Mouse (Mus musculus) CD4-positive, CD25-positive, alpha-beta regulatory T cell, adult 4 months (primary cell): ENCODE data around the gene Lin7c. TPM values are rescaled to one million over a fixed set of nuclear protein-coding genes. Genes with fewer than 3 reads are reported as not detected.

Experiments
- ATAC-seq: one replicate; pipeline ENCODE4 v1.8.0; 2017
- polyA plus RNA-seq, 2 experiments: library from polyadenylated mRNA; unstranded; fragments of 100-300 nt; shearing (Covaris generic); gene quantifications; one replicate each; pipeline ENCODE4 v1.2.1; 2017

Lin7c gene
- polyA plus RNA-seq, 2 experiments from 2014 or later, result 65.9 to 69.6 TPM

DNA sequence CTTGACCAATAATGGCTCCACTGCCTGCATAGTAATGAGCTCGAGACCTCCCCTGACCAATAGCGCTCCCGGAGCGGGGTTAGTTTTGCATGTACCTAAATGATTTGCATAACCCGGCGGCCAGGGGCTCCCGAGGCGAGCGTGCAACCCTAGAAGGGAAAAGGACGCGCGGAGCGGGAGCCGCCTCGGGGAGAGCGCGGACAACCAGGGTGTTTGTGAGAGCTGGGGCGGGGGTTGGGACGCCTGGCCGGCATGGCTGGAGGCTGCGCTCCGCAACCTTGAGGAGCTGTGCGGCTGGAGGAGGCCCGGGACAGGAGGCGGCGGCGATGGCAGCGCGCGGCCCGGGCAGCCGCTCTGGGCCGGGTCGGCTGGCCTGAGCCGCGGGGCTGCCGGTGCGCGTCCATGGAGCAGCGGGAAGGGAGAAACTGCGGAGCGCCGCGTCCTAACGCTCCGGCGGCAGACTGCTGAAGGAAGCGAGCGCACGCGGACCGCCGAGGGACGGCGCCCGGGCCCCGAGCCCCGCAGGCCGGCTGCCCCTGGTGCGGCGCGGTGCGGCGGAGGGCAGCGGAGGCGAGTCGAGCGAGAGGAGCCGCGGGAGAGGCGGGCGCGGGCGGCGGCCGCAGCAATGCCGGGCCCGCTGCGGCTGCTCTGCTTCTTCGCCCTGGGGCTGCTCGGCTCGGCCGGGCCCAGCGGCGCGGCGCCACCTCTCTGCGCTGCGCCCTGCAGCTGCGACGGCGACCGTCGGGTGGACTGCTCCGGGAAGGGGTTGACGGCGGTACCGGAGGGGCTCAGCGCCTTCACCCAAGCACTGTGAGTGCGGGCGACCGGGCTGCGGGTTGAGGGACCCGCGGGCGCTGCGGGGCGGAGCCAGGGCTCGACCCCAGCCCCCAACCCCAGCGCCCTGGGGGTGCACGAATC lies 27.1 kb downstream of the Lin7c start, which contains the start of gene Lgr4:
Lgr4 (plus strand) TSS at position 152 of the 918 bp plus-strand sequence.
- peak; percentile 93 for ATAC-seq

DNA sequence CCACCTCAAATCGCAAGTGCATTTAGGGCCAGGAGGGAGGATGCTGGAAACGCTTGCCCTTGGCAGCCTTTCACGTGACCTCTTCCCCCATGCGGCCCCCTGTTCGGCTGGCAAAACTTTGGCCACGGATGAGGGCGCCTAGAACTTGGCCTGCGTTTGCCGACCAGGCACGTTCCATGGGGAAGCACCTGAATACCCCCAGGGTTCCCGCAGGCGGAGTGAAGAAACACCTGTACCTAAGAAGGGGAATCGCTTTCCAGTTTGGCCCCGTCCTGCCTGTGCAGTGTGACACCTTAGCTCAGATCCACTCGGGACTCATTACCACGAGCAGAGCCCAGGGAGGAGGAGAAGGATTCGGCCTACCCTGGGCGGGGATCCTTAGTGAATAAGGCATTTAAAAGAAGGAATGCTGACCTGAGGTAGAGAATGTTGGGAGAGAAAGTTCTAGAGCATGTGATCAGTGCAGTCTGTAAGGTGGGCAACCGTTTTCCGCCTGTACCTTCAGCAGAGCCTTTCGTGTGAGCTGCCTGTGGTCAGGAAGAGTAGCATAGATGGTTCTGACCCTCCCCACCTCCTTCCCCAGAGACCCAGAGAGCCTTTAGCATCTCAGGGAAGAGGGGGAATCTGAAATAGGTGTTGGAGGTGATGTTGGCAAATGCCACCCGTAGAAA lies 28.1 kb downstream of the Lin7c start:
- no peak for ATAC-seq

DNA sequence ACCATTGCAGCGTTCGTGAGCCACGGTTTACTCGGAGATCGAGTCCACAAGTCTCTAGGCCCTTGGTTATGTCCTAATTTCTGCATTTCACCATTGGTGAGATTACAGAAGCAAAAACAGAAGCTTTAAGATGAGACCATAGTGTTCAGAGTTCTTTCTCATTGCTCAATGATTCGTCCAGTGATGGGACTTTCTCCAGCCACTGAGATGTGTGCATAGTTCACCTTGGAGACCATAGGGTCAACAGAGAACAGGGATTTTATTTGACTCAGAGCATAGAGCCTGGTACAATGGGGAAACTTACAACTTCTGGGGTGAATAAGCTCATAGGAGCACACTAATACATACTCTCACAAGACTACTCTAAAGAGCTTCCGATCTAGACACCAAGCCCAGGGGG lies 29.8 kb downstream of the Lin7c start:
- ATAC-seq, result no peak

DNA sequence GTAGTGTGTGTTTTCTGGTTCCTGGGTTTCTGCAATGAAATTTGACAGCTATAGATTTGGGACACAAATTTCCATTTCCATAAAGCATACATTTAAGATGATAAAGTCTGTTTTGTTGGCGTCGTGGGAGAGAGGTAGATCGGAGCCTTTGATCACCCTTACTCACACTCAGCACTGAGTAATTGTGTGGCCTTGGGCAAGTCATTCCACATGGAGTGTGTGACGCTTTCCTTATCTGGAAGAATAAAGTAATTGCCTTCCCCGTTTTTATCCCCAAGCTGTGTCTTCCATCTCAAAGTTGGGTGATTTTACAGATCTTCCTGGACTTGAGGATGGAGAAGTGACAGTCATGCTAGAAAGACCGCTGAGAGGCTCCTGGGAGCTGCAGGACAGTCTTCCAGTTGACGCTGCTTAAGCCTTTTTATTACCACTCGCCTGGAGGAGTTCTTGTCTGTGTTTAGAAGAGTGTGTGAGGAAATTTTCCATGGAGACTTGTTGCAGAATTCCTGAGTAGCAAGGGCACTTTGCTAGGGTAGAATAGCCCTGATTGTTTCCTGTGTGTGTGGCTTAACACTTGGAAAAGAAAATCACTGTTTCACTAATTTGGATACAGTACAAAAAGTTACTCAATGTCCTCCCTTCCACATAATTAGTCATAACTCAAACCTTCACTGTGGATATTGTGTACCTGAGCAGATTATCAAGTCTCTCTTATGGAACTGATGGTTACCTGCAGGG lies 30.8 kb downstream of the Lin7c start:
- no peak for ATAC-seq

DNA sequence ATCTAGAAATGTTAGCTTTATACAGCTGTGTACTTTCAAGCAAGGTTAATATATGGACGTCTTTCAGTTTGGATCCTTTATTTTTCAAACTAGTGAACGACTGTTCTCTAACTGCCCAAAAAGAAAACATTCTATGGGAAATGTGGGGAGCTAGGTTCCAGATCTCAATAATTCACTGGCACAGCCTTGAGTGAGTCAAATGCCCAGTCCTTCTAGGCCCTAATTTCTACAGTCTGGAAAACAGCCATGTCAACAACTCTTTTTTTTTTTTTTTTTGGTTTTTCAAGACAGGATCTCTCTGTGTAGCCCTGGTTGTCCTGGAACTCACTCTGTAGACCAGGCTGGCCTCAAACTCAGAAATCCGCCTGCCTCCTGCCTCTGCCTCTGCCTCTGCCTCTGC lies 31.7 kb downstream of the Lin7c start:
- no peak for ATAC-seq

DNA sequence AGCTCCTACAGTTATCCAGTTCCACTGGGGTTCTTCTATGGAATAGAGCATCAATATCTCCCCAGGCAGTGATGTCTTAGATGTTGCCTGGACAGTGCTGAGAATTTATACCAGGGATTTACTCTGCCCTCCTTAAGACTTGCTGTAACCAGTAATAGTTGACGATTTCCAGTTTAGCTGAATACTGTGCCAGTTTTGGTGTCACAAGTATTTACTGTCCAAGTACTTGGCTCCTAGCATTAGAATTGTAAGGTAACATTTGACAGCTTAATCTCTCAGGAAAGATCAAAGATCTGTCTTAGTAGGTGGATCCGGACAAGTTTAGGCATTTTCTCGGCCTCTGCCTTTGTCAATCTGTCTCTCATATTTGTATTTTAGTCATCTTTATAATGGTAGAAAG lies 32.4 kb downstream of the Lin7c start:
- ATAC-seq, result no peak

DNA sequence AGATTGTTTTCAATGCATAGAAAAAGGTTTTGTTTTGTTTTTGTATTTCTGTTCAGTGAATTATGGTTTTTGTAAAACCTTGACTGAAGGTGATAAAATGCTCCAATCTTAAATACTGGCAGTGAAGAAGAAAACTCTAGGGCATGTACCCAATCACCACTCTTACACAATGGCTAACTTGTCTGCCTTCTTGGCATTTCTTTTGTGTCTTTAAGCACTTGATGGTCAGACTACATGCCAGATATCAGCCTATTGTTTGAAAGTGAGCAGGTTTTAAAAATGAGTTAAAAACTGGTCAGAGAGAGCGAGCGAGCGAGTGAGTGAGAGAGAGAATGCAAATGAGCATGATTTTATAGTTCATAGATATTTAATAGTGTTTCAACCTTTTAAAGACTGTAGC lies 33.3 kb downstream of the Lin7c start:
- ATAC-seq, result no peak

GRCm38 (mm10) chr2:109926984-109927383 lies 36.3 kb downstream of the Lin7c start:
- ATAC-seq, result no peak

GRCm38 (mm10) chr2:109927446-109927845 lies 36.8 kb downstream of the Lin7c start:
- no peak for ATAC-seq

- ATAC-seq, result no peak
Measured at GRCm38 (mm10) chr2:109927876-109928275, 37.2 kb downstream of the Lin7c start.

DNA sequence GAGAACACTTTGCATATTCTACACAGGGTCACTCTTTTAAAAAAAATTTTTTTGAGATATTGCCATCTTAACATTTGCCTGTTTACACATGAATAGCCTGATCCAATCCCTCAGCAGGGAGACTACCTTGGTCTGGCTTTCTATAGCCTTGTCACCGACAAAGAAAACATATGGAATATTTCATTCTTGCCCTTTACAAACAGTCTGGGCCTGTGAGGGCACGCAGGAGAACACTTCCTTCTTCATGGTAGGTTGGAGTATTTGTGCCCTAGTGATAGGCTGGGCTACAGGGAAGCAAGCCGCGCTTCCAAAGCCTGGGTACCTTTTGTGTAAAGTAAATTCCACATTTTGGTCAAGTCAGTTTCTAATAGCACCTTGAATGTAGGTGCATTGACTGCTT lies 38.1 kb downstream of the Lin7c start:
- ATAC-seq, result no peak

GRCm38 (mm10) chr2:109929256-109929655 lies 38.6 kb downstream of the Lin7c start:
- no peak for ATAC-seq

GRCm38 (mm10) chr2:109930366-109930765 lies 39.7 kb downstream of the Lin7c start:
- ATAC-seq, result no peak

DNA sequence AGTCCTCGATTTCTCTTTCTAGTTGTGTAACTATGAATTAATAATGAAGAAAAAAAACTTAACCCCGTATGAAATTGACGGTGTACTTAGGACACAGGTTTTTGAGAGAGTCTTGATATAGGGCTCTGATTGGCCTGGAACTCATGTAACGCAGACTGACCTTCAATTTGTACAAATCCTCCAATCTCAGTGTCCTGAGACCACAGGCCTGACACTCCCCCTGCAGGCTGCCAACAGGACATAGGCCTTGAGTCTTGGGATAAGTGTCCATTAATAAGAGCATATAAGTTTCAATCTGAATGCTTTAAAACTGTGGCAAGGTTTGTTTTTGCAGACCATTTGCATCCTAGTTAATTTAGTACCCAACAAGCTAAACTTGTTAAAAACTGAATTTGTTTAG lies 40.1 kb downstream of the Lin7c start:
- ATAC-seq, result no peak

DNA sequence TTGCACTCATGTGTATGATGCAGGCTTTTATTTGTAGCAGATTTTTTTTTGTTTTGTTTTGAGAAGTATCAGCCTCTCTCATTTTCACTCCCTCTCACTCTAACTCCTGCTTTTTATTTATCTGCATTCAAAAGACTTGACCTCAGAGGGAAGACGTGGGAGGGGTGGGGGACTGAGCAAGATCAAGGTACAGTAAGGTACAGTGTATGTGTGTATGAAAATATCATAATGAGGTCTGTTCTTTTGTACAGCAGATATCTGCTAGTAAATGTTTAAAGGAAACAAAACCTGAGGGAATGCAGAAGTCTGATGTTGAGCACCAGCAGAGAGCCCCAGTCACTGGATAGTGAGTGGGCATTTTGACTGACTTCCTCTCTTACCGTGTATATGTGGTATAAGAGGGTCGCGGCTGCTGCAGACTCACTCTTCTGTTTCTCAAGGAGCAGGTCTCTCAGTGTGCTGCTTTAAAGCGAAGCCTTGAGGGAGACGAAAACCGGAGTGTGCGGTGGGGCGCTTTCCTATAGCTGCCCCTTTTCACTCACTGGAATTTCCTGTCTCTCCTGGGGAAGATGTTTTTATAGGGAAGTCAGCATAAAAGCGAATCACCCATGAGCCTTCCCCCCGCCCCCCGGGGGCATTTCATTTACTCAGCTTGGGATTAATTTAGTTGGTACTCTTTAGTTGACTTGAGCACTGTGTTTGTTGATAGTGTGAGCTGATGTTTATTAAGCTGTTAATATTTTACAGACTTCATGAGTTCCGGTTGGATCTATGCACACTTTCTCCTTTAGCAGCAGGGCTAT lies 41.5 kb downstream of the Lin7c start:
- ATAC-seq, result no peak

DNA sequence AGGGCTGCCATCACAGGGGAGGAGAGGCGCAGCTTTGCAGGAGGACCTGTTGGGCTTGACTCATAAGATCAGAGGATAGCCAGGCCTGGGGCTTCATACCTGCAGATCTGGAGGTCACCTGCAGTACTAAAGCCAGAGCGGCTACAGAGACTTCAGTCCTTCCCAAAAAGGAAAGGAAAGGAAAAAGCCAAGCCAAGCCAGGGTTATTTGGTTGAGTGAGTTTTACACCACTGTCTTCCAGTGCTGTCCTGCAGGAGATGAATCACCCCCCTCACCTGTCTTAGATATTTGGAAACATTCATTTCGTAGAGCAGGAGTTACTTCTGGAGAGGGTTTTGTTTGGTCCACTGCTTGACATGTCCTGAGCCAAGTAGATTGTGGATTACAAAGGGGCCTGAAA lies 42.5 kb downstream of the Lin7c start:
- no peak for ATAC-seq

GRCm38 (mm10) chr2:109934086-109934485 lies 43.4 kb downstream of the Lin7c start:
- ATAC-seq, result no peak

GRCm38 (mm10) chr2:109935194-109935593 lies 44.5 kb downstream of the Lin7c start:
- no peak for ATAC-seq

DNA sequence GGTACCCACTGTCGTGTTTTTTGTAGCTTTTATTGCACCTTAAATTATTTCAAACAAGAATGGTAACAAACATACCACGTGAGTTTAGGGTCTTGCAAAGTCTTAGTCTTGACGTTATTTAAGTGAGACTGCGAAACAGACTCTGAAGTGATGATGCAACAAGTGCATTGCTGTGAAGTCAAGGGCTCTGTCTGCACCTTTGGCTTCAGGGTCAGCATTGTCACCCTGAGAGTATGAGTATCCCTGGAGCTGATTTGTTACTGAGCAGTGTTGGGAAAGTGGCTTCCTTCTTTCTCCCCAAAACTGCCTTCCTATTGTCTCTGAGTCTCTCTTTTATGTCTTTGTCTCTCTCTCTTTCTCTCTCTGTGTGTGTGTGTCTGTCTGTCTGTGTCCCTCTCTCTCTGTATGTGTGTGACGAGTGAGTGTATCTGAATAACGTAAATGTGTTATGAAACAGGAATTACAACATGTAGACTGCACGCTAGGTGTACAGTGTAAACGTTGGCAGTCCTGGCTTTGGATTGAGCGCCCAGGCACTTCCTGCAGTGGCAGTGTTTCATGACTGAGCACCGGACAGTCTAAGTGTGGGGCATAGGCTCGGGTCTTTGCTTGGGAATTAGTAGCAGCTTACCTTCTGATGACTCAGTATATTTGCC lies 45.2 kb downstream of the Lin7c start:
- no peak for ATAC-seq

DNA sequence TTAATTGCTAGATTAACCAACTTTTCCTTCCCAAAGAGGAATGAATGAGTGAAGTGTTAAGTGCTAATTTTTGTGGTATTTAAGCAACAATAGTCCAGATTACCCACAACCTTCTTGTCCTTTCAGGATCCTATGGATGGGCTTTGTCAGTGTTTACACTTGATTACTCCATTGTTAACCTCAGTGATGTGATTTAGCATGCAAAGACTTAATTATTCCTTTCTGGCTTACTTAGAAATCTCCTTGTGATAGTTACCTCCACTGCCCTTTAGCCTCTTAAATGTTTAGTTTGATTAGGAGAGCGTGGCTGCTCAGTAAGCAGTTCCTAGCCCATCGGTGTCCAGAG lies 45.7 kb downstream of the Lin7c start:
- ATAC-seq, result no peak

- ATAC-seq, result no peak
Measured at GRCm38 (mm10) chr2:109941973-109942444, 51.4 kb downstream of the Lin7c start.
